Mouse (Mus musculus): ENCODE results near the gene 1700020N01Rik.

GRCm38 (mm10) chr10:21571615-21572014 is 21.3 kb upstream of the 1700020N01Rik start:
- no peak for TF ChIP-seq CTCF (conservative IDR thresholded peaks at IDR 0.05; ENCODE audit: insufficient read depth, insufficient read length, low read depth, low read length)
- TF ChIP-seq POLR2A (IDR thresholded peaks at IDR 0.05; ENCODE audit: low read depth, low read length): no peak

Measured in kidney, adult 2 months (tissue).